Mouse (Mus musculus) right cerebral cortex, adult 18-20 months (tissue): ENCODE data around the gene Actb.

Source experiments
- DNase-seq: peaks from one replicate; pipeline ENCODE4 v3.0.0; 2022; ENCODE audit warnings: mixed read lengths

Gene Actb

GRCm38 (mm10) chr5:142921074-142921459, 14.5 kb upstream of the Actb start:
- no peak for DNase-seq

- no peak for DNase-seq
These were observed 13.9 kb upstream of the Actb start for GRCm38 (mm10) chr5:142920311-142921073.

GRCm38 (mm10) chr5:142917402-142917801, 10.8 kb upstream of the Actb start:
- no peak for DNase-seq

DNA sequence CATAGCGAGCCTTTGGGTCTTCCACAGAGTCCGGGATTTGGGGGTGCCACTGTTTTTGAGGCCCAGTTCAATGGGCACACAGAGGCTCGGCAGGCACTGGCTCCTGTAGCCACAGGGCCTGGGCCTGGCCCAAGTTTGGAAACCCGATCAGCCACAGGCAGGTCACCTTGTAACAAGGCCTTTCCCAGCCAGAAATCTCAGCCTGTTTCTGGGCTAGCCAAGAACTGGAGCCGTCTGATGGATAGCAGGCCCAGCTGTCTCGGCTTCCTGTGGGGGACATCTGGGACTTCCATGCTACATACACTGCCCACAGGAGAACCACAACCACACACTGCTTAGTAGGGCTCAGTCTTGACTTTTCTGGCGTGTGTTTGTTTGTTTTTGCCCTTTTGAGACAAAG, 10.0 kb upstream of the Actb start:
- DNase-seq, result no peak

DNA sequence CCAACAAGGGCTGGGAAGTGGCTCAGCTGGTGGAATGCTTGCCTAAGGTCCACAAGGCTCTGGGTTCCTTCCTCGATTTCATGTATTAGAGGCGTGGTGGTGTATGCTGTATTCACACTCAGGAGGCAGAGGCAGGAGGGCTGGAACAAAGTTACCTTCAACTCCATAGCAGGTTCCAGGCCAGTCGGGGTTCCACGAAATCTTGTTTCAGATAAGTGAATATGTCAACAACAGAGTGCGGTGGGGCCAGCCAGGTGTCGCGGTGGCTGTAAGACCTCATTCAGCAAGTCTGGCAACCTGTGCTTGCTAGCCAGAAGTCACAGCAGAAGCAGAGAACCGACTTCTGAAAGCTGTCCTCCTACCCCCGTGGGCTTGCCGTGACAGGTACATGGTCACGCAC, 8.7 kb upstream of the Actb start:
- DNase-seq, result no peak

DNA sequence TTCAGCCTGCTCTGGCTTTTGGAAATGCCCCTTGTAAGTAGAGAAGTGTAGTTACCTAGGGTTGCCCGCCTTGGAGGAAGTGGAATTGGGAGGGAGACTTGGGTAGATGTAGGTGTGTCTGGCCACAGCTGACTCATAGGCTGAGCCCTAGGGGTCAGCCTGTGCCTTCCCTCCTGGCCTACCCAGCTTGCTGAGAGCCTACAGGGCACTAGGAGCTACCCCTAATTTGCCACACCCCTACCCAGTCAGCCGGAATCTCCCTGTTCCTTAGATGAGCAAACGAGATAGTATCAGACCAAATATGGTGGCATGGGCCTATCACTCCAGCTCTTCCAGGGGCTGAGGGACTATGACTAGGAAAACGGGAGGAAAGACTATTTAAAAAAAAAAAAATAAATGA, 6.2 kb upstream of the Actb start:
- DNase-seq, result no peak

DNA sequence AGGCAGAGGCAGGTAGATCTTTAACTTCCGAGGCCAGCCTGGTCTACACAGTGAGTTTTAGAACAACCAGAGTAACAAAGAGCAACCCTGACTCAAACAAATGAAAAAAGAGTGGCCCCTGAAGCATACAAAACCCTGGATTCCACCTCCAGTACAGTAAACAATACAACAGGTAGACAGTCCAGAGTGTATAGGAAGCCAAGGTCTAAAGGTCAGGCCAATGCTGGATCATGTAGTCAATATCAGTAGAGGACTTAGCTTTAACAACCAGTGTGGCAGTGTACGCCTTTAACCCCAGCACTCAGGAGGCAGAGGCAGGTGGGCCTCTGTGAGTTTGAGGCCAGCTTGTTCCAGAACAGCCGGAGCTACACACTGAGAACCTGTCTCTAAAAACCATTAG, 5.8 kb upstream of the Actb start:
- no peak for DNase-seq

DNA sequence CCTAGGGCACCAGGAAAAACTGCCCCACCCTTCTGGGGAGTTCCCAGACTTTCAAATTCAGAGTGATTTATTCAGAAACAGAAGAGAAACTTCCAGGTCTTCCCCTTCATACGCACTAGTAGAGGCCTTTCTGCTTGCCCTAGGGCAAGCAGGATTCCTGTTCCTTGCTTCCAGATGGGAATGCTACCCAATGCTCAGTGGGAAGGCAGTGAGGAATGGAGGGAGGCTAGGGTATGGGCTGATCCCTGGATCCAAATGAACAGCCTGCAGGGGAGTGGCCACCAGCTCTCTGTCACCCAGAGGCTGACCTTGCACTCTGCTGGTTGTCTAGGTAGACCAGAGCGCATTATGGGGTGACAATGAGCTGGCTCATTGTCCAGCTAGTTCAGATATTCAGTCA, 5.1 kb upstream of the Actb start:
- no peak for DNase-seq

DNA sequence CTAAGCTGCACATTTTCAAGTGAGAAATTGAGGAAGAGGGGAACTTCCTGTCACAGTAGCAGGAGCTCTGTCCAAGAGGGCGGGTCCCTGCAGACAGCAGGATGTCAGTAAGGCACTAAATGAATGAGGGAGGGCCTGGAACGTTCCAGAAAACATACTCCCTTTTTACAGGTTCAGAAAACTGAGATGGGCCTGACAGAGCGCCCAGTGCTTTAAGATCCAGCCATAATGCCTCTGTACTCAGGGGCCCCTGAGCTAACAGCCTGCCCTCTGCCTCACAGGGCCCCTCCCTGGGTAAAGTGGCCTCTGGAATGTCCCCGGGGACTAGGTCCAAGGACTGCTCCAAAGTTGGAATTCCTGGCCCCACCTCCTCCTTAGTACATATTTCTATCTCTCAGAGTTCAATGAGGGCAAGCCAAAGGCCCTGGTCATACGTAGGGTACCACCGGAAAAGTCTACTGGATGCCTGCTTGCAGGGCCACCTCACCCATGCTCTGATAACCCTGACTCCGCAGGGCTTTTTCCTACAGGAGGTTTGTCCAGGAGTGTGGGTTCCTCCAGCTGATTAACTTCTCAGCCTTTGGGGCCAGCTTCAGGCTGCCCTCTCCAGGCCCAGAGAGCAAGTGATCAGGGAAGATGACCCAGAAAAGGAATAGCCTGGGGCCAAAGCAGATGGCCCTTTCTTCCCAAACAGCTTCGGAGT, 3.2 kb upstream of the Actb start:
- DNase-seq, result no peak

GRCm38 (mm10) chr5:142908941-142909575, 2.5 kb upstream of the Actb start:
- no peak for DNase-seq

GRCm38 (mm10) chr5:142907803-142908559, 1.4 kb upstream of the Actb start:
- DNase-seq, result no peak

GRCm38 (mm10) chr5:142907048-142907802, 671 bp upstream of the Actb start:
- DNase-seq, result peak; percentile 42

DNA sequence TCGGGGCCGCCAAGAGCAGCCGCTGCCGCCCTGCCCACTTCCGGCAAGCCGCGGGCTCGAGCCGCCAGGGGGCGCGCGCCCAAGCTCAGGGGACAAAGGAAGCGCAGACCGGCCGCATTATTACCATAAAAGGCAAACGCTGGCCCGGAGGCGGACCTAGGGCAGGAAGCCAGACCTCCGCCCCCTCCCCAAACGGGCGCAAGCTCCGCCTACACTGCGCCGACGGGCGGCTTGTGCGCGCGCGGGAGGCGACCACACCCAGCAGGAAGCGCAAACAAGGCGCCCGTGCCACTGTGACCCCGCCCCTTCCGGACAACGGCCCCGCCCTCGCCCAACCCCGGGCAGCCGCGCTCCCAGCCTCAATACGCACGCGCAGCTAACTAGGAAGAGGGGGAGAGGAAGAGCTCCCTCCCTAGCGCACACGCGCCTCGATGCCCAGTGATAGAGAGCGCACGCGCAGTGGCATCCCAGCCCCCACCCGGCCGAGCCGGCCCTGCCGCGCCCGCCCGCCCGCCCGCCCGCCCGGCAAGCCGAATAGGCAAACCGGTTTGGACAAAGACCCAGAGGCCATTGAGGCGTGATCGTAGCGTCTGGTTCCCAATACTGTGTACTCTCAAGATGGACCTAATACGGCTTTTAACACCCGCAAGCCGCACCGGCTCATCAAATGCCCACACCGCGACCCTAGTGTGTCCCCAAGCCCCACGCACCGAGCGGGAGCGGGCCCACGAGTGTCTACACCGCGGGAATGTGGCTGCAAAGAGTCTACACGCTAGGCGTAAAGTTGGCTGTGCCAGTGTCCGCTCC, 626 bp downstream of the Actb start:
- DNase-seq, result peak; percentile 99

GRCm38 (mm10) chr5:142905038-142905695, 1.4 kb downstream of the Actb start:
- DNase-seq, result no peak

- DNase-seq, result no peak
These were observed 2.1 kb downstream of the Actb start for GRCm38 (mm10) chr5:142904208-142905037.

- DNase-seq, result no peak
These were observed 2.9 kb downstream of the Actb start for GRCm38 (mm10) chr5:142903470-142904207.

GRCm38 (mm10) chr5:142902506-142903314, 3.8 kb downstream of the Actb start:
- DNase-seq, result no peak

GRCm38 (mm10) chr5:142901846-142902505, 4.6 kb downstream of the Actb start:
- no peak for DNase-seq
